Mouse (Mus musculus) small intestine, adult 2 months (tissue): ENCODE measurements at regions not wholly inside any gene's neighbourhood (a gene's known extent, or its start where the extent isn't known, plus 50 kb on each side); places are given as distances from the start of the nearest gene placed in this dataset.

Experiments used
- CTCF ChIP-seq: fragments of 200-500 bp; IDR thresholded peaks from 2 replicates; pipeline ENCODE4 v1.5.1; 2012; ENCODE audit warnings: low read depth, mild to moderate bottlenecking, control low read depth, inconsistent platforms, low read length, moderate library complexity, mixed read lengths; ENCODE audit not compliant: insufficient replicate concordance, insufficient read length; ENCODE audit errors: extremely low read depth
- POLR2A ChIP-seq: fragments of 200-500 bp; IDR thresholded peaks from 2 replicates; pipeline ENCODE4 v1.6.1; 2012; ENCODE audit warnings: low read depth, mild to moderate bottlenecking, control low read depth, inconsistent platforms, low read length, moderate library complexity

- TF ChIP-seq POLR2A (no peak), CTCF (no peak)
Observed at GRCm38 (mm10) chr6:94340546-94340945, 56.8 kb upstream of the Magi1 start.
